Mouse (Mus musculus) frontal cortex, adult (tissue): Measurements from ENCODE around the gene Jdp2.

Source experiments
- ATAC-seq: cut with Nextera tagmentation; 2 replicates; pipeline ENCODE4 v1.9.2; 2017; ENCODE audit warnings: mild to moderate bottlenecking, moderate library complexity, mixed read lengths; ENCODE audit not compliant: low TSS enrichment

The Jdp2 gene

DNA sequence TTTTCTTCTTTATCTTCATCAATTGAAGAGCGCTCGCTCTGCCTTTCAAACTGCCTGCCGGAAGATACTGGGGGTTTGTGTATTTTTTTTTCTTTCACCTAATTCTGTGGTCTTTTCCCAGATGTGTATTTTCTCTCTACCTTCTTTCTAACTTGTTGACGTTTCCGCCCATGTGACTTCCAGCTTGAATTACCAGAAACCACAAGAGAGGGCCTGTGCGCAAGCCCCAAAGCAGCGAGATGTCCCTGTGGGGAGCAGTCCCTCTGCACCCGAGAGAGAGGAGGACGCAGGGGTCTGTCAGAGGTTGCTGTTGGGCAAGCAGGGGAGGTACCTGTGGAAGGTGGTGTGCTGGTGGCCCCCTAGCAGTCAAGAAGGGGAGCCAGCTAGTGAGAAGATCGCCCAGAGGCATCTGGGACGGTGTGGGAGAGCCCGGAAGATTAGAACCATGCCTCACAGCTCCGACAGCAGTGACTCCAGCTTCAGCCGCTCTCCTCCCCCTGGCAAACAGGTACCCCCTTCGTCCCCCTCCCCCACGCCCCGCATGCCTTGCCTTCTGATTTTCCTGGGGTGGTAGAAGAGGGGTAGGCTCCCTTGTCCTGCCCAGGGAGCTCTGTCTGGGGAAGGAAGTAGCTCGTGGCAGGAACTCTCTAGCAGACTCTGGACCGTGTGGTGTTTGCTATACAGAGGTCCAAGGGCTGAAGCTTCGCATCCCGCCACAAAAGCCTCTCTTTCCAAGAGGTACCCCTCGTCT lies 87.8 kb downstream of the Jdp2 start, which contains the start of gene Batf:
Batf (plus strand) TSS at position 204 of the 751 bp plus-strand sequence.
- ATAC-seq = no peak

DNA sequence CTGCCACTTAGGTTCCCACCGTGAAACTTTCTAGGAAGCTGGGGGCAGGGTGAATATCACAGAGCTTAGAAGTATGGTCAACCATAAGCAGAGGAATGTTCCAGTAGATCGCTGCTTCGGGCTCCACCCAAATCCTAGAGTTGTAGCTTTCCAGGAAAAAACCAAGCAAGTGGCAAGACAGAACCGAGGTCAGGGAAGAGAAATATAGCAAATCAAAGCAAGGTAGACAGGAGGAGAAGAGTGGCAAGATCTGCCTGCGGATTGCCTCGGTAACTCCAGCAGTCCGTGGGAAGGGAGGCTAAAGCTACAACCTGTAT lies 88.3 kb downstream of the Jdp2 start:
- ATAC-seq = no peak

DNA sequence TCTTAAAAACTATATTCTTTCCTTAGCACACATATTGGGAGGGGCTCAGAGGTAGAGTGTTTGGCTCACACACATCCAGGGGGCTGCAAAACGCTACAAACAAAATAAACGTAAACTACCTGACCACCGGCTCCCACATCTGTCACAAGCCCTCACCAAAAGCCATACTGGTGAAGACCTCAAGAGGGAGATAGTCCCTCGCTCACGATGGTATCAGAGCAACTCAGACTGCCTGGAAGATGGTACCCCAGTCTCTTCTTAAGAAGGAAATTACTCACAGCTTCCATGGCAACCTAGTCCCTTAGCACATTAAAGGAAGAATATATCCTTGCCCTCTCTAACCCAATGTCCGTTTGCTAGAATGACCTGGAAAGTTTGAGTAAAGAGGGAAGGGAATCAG lies 89.0 kb downstream of the Jdp2 start:
- ATAC-seq = no peak
